Mouse (Mus musculus) intestine, embryonic 16.5 days (tissue): ENCODE results near the gene Smug1. TPM values are rescaled to one million over a fixed set of nuclear protein-coding genes. Genes with fewer than 3 reads are reported as not detected.

Source experiments
- ATAC-seq: fragments of 200-750 bp; cut with Nextera tagmentation; 2 replicates; pipeline ENCODE4 v1.8.0; 2017; ENCODE audit warnings: moderate TSS enrichment, moderate library complexity
- H3K27ac ChIP-seq: fragments of 300-500 bp; sonication (generic); 2 replicates; pipeline ENCODE4 v1.5.1; 2014; ENCODE audit warnings: mild to moderate bottlenecking, low read length
- H3K27me3 ChIP-seq: fragments of 300-500 bp; sonication (generic); replicated peaks from 2 replicates; pipeline ENCODE4 v1.6.1; 2014; ENCODE audit warnings: low read length, control low read depth, mixed read lengths; ENCODE audit not compliant: control insufficient read depth, insufficient read depth
- H3K36me3 ChIP-seq: fragments of 300-500 bp; sonication (generic); 2 replicates; pipeline ENCODE4 v1.6.1; 2014; ENCODE audit warnings: low read length, control low read depth; ENCODE audit not compliant: control insufficient read depth, insufficient read depth
- H3K4me1 ChIP-seq: fragments of 300-500 bp; sonication (generic); 2 replicates; pipeline ENCODE4 v1.6.1; 2014; ENCODE audit warnings: low read length, control low read depth, mixed read lengths; ENCODE audit not compliant: control insufficient read depth, insufficient read depth
- H3K4me2 ChIP-seq: fragments of 300-500 bp; sonication (generic); 2 replicates; pipeline ENCODE4 v1.6.1; 2014; ENCODE audit warnings: low read depth, low read length, control low read depth
- H3K4me3 ChIP-seq: fragments of 300-500 bp; sonication (generic); 2 replicates; pipeline ENCODE4 v1.5.1; 2014; ENCODE audit warnings: mild to moderate bottlenecking, low read length
- H3K9ac ChIP-seq: fragments of 300-500 bp; sonication (generic); 2 replicates; pipeline ENCODE4 v1.6.1; 2014; ENCODE audit warnings: low read depth, low read length
- H3K9me3 ChIP-seq: fragments of 300-500 bp; sonication (generic); 2 replicates; pipeline ENCODE4 v1.6.1; 2016; ENCODE audit warnings: low read length, control low read depth; ENCODE audit not compliant: control insufficient read depth
- WGBS: fragments of 180-500 bp; shearing (Covaris S2); extraction: QIAGEN DNeasy Blood & Tissue Kit; methylation state at CpG from one replicate; pipeline ENCODE4 v1.1.7; 2014; 5-methylcytosine and 5-hydroxymethylcytosine counted together
- polyA plus RNA-seq: library from polyadenylated mRNA; unstranded; fragments of >200 nt; fragmentation: Nextera tagmentation; extraction: Ambion mirVana; gene quantifications from 2 replicates; pipeline ENCODE4 v1.2.1, GENCODE M21; 2015

Gene Smug1
- polyA plus RNA-seq, 1 experiment from 2014 or later, result 20.2 TPM

DNA sequence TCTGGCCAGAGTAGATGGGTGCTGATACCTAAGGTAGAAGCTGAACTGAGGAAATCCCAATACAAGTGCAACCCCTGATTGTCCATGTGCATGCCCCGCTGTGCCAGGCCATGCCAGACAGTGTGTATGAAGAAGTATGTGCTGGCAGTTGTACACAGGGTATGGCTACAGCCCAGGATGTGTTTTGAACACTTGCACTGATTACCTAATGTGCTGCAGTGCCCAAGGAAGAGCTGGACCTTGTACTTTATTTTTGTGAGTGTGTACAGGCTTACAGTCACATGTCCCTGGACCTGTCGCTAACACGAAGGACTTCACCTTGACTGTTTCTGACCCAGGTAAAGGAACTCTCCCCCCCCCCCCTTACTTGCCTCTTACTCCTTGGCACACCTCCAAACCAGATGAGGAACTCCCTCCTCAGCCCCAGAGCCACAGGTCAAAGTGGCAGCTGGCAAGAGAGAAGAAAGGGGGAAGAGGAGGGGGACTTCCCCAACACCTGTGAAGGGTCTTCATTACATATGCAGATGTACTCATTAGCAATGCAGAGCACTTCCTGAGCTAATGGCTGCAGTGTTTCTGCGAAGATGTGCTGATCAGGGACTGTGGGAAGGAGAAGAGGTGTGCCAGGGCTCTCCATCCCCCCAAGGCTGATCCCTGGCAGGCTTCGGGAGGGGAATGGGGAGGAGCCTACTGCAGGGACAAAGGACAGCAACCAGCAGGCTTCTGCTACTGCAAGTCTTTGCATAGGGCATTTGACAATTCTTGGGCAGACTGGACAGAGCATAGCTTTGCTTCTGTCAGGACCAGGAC lies 32.4 kb downstream of the Smug1 start:
- Histone ChIP-seq H3K9ac (no peak overlapping the region), H3K4me2 (no peak overlapping the region), H3K4me3 (no peak overlapping the region), H3K27me3 (peaks cover 10% of the 10 kb centered on the region; the same call in 1 of the 2 replicates), H3K9me3 (no peaks in the 10 kb centered on the region), H3K27ac (no peak overlapping the region), H3K4me1 (0 out of 2 replicates have a peak, but pooled peaks cover 2% of the 10 kb centered on the region), H3K36me3 (no peaks in the 10 kb centered on the region)
- peak; percentile 44; the same call in 1 of the 2 replicates for ATAC-seq
- 36% methylated on average over 5 of the region's 5 CpGs for WGBS

- WGBS, result 43% methylated on average over 4 of the region's 4 CpGs
- ATAC-seq, result no peak
- H3K4me2 ChIP-seq, result no peak overlapping the region
- peaks cover 6% of the 10 kb centered on the region; the same call in 1 of the 2 replicates for H3K27me3 ChIP-seq
- H3K36me3 ChIP-seq, result no peaks in the 10 kb centered on the region
- no peaks in the 10 kb centered on the region for H3K9me3 ChIP-seq
- H3K27ac ChIP-seq, result no peak overlapping the region
- no peak overlapping the region for H3K4me3 ChIP-seq
- H3K9ac ChIP-seq, result no peak overlapping the region
- H3K4me1 ChIP-seq, result peaks cover 2% of the 10 kb centered on the region; the same call in 1 of the 2 replicates
Observed at GRCm38 (mm10) chr15:103133761-103134160, 33.1 kb downstream of the Smug1 start.

DNA sequence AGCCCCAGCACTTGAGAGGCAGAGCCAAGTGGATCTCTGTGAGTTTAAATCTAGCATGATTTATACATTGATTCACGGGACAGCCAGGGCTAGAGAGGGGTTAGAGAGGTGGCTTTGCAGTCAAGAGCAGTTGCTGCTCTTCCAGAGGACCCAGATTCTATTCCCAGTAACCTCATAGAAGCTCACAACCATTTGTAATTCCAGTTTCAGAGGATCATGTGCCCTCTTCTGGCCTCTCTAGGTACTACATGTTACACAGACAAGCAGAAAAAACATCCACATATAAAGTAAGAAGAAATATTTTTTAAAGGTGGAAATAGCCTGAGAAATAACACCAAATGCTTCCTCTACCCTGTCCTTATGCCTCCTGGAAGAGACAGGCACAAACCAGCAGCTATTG lies 36.2 kb downstream of the Smug1 start:
- Histone ChIP-seq H3K4me2 (no peak overlapping the region), H3K27ac (no peak overlapping the region), H3K27me3 (peaks cover 11% of the 10 kb centered on the region), H3K4me1 (peaks cover 2% of the 10 kb centered on the region; the same call in 1 of the 2 replicates), H3K9me3 (no peaks in the 10 kb centered on the region), H3K36me3 (no peaks in the 10 kb centered on the region), H3K9ac (no peak overlapping the region), H3K4me3 (no peak overlapping the region)
- WGBS, result 69% methylated on average over 1 of the region's 1 CpGs
- ATAC-seq, result no peak

GRCm38 (mm10) chr15:103129289-103129688 lies 37.6 kb downstream of the Smug1 start:
- Histone ChIP-seq H3K4me1 (peaks cover 1% of the 10 kb centered on the region), H3K9me3 (no peaks in the 10 kb centered on the region), H3K27ac (no peak overlapping the region), H3K9ac (no peak overlapping the region), H3K27me3 (peaks cover 15% of the 10 kb centered on the region), H3K4me3 (no peak overlapping the region), H3K4me2 (no peak overlapping the region), H3K36me3 (no peaks in the 10 kb centered on the region)
- no peak for ATAC-seq
- 34% methylated on average over 6 of the region's 6 CpGs for WGBS

GRCm38 (mm10) chr15:103128056-103128833 lies 38.6 kb downstream of the Smug1 start:
- Histone ChIP-seq H3K27ac (no peak overlapping the region), H3K9ac (no peak overlapping the region), H3K4me2 (no peak overlapping the region), H3K36me3 (no peaks in the 10 kb centered on the region), H3K4me3 (no peak overlapping the region), H3K9me3 (no peaks in the 10 kb centered on the region), H3K4me1 (peaks cover 9% of the 10 kb centered on the region), H3K27me3 (peaks cover 14% of the 10 kb centered on the region)
- ATAC-seq, result no peak
- WGBS, result 23% methylated on average over 1 of the region's 1 CpGs

- H3K4me2 ChIP-seq, result no peak overlapping the region
- no peak overlapping the region for H3K9ac ChIP-seq
- H3K9me3 ChIP-seq, result no peaks in the 10 kb centered on the region
- no peak overlapping the region for H3K27ac ChIP-seq
- 64% methylated on average over 5 of the region's 5 CpGs for WGBS
- no peak for ATAC-seq
- H3K27me3 ChIP-seq, result peaks cover 26% of the 10 kb centered on the region
- H3K36me3 ChIP-seq, result no peaks in the 10 kb centered on the region
- peaks cover 21% of the 10 kb centered on the region for H3K4me1 ChIP-seq
- no peak overlapping the region for H3K4me3 ChIP-seq
Observed at GRCm38 (mm10) chr15:103125982-103126381, 40.9 kb downstream of the Smug1 start.

GRCm38 (mm10) chr15:103124254-103124653 lies 42.6 kb downstream of the Smug1 start:
- H3K27me3 ChIP-seq, result peaks cover 31% of the 10 kb centered on the region
- H3K4me1 ChIP-seq, result peaks cover 27% of the 10 kb centered on the region
- 75% methylated on average over 1 of the region's 1 CpGs for WGBS
- H3K36me3 ChIP-seq, result no peaks in the 10 kb centered on the region
- H3K4me3 ChIP-seq, result no peak overlapping the region
- ATAC-seq, result no peak
- no peaks in the 10 kb centered on the region for H3K9me3 ChIP-seq
- no peak overlapping the region for H3K27ac ChIP-seq
- no peak overlapping the region for H3K4me2 ChIP-seq
- H3K9ac ChIP-seq, result no peak overlapping the region

- H3K4me2 ChIP-seq, result no peak overlapping the region
- peaks cover 32% of the 10 kb centered on the region for H3K27me3 ChIP-seq
- H3K36me3 ChIP-seq, result no peaks in the 10 kb centered on the region
- no peaks in the 10 kb centered on the region for H3K9me3 ChIP-seq
- ATAC-seq, result no peak
- H3K27ac ChIP-seq, result no peak overlapping the region
- WGBS, result 47% methylated on average over 8 of the region's 8 CpGs
- no peak overlapping the region; the same call in 1 of the 2 replicates for H3K9ac ChIP-seq
- peaks cover 27% of the 10 kb centered on the region for H3K4me1 ChIP-seq
- H3K4me3 ChIP-seq, result no peak overlapping the region
Observed at GRCm38 (mm10) chr15:103123343-103123742, 43.5 kb downstream of the Smug1 start.

GRCm38 (mm10) chr15:103122372-103122771 lies 44.5 kb downstream of the Smug1 start:
- Histone ChIP-seq H3K4me3 (no peak overlapping the region), H3K36me3 (no peaks in the 10 kb centered on the region), H3K4me1 (peaks cover 27% of the 10 kb centered on the region), H3K9me3 (no peaks in the 10 kb centered on the region), H3K9ac (no peak overlapping the region), H3K27ac (no peak overlapping the region), H3K27me3 (peaks cover 34% of the 10 kb centered on the region), H3K4me2 (no peak overlapping the region)
- 45% methylated on average over 2 of the region's 2 CpGs for WGBS
- peak; percentile 16; the same call in 1 of the 2 replicates for ATAC-seq
